Mouse (Mus musculus) hindbrain, embryonic 15.5 days (tissue): ENCODE measurements around the gene Oas1g. TPM values are rescaled to one million over a fixed set of nuclear protein-coding genes. Genes with fewer than 3 reads are reported as not detected.
"Not testable (repeated sequence)": the region's sequence is repeated elsewhere in the genome, so short reads cannot be mapped to it uniquely, and the experiment has no call there.

Source experiments
- ATAC-seq: fragments of 200-750 bp; cut with Nextera tagmentation; 2 replicates; pipeline ENCODE4 v1.8.0; 2017; ENCODE audit warnings: low read depth, moderate number of reproducible peaks, moderate TSS enrichment; ENCODE audit not compliant: low FRiP score
- H3K27ac ChIP-seq: fragments of 300-500 bp; sonication (generic); replicated peaks from 2 replicates; pipeline ENCODE4 v1.5.1; 2015; ENCODE audit warnings: mild to moderate bottlenecking, inconsistent platforms
- H3K27me3 ChIP-seq: fragments of 300-500 bp; sonication (generic); 2 replicates; pipeline ENCODE4 v1.6.1; 2015; ENCODE audit warnings: control low read depth, inconsistent platforms
- H3K36me3 ChIP-seq: fragments of 300-500 bp; sonication (generic); 2 replicates; pipeline ENCODE4 v1.6.1; 2015; ENCODE audit warnings: control low read depth, inconsistent platforms
- H3K4me1 ChIP-seq: fragments of 300-500 bp; sonication (generic); replicated peaks from 2 replicates; pipeline ENCODE4 v1.6.1; 2015; ENCODE audit warnings: control low read depth, inconsistent platforms
- H3K4me2 ChIP-seq: fragments of 300-500 bp; sonication (generic); 2 replicates; pipeline ENCODE4 v1.6.1; 2015; ENCODE audit warnings: moderate library complexity, mild to moderate bottlenecking, inconsistent platforms
- H3K4me3 ChIP-seq: fragments of 300-500 bp; sonication (generic); 2 replicates; pipeline ENCODE4 v1.5.1; 2015; ENCODE audit warnings: mild to moderate bottlenecking, inconsistent platforms
- H3K9ac ChIP-seq: fragments of 300-500 bp; sonication (generic); 2 replicates; pipeline ENCODE4 v1.6.1; 2015; ENCODE audit warnings: inconsistent platforms
- H3K9me3 ChIP-seq: fragments of 300-500 bp; sonication (generic); 2 replicates; pipeline ENCODE4 v1.6.1; 2016; ENCODE audit warnings: control low read depth, inconsistent platforms
- WGBS: fragments of 180-500 bp; shearing (Covaris S2); methylation state at CpG from one replicate; pipeline ENCODE4 v1.1.7; 2015; 5-methylcytosine and 5-hydroxymethylcytosine counted together
- polyA plus RNA-seq: library from polyadenylated mRNA; unstranded; fragments of >200 nt; fragmentation: Nextera tagmentation; extraction: Ambion mirVana; gene quantifications from 2 replicates; pipeline ENCODE4 v1.2.1, GENCODE M21; 2015

Oas1g gene
- polyA plus RNA-seq, 1 experiment from 2014 or later = 0.13 TPM

GRCm38 (mm10) chr5:120900666-120901065 is 13.3 kb upstream of the Oas1g start:
- Histone ChIP-seq H3K27me3 (no peaks in the 10 kb centered on the region), H3K4me3 (no peak overlapping the region), H3K9me3 (no peaks in the 10 kb centered on the region), H3K4me2 (no peak overlapping the region), H3K36me3 (no peaks in the 10 kb centered on the region), H3K27ac (no peak overlapping the region), H3K4me1 (no peaks in the 10 kb centered on the region), H3K9ac (no peak overlapping the region)
- WGBS = 60% methylated on average over 1 of the region's 1 CpGs
- no peak for ATAC-seq

- Histone ChIP-seq H3K36me3 (no peaks in the 10 kb centered on the region), H3K27me3 (no peaks in the 10 kb centered on the region), H3K4me2 (no peak overlapping the region), H3K4me1 (no peaks in the 10 kb centered on the region), H3K27ac (no peak overlapping the region), H3K9ac (no peak overlapping the region), H3K4me3 (no peak overlapping the region), H3K9me3 (no peaks in the 10 kb centered on the region)
- ATAC-seq = no peak
Measured at GRCm38 (mm10) chr5:120898726-120899125, 11.3 kb upstream of the Oas1g start.

GRCm38 (mm10) chr5:120898307-120898706 is 10.9 kb upstream of the Oas1g start:
- Histone ChIP-seq H3K4me3 (no peak overlapping the region), H3K27me3 (no peaks in the 10 kb centered on the region), H3K9ac (no peak overlapping the region), H3K9me3 (no peaks in the 10 kb centered on the region), H3K4me2 (no peak overlapping the region), H3K36me3 (no peaks in the 10 kb centered on the region), H3K4me1 (no peaks in the 10 kb centered on the region), H3K27ac (no peak overlapping the region)
- ATAC-seq = no peak
- 88% methylated on average over 6 of the region's 6 CpGs for WGBS

GRCm38 (mm10) chr5:120895231-120895900 is 8.0 kb upstream of the Oas1g start:
- Histone ChIP-seq H3K9ac (no peak overlapping the region), H3K4me2 (no peak overlapping the region), H3K4me3 (no peak overlapping the region), H3K36me3 (no peaks in the 10 kb centered on the region), H3K9me3 (no peaks in the 10 kb centered on the region), H3K4me1 (no peaks in the 10 kb centered on the region), H3K27me3 (no peaks in the 10 kb centered on the region), H3K27ac (no peak overlapping the region)
- no peak for ATAC-seq
- WGBS = 70% methylated on average over 11 of the region's 11 CpGs

- WGBS = 79% methylated on average over 2 of the region's 2 CpGs
- ATAC-seq, H3K9ac ChIP-seq, H3K27ac ChIP-seq, H3K4me2 ChIP-seq, H3K9me3 ChIP-seq, H3K4me1 ChIP-seq, H3K27me3 ChIP-seq, H3K36me3 ChIP-seq, H3K4me3 ChIP-seq: not testable (repeated sequence)
Measured at GRCm38 (mm10) chr5:120894692-120895091, 7.3 kb upstream of the Oas1g start.

- not testable (repeated sequence) for H3K4me2 ChIP-seq
Measured at GRCm38 (mm10) chr5:120893866-120894265, 6.5 kb upstream of the Oas1g start.

GRCm38 (mm10) chr5:120892243-120892660 is 4.8 kb upstream of the Oas1g start:
- WGBS = 84% methylated on average over 2 of the region's 2 CpGs
- no peaks in the 10 kb centered on the region for H3K27me3 ChIP-seq
- ATAC-seq = no peak

More at GRCm38 (mm10) chr5:120893866-120894265, 6.5 kb upstream of the Oas1g start:
- not testable (repeated sequence) for H3K4me1 ChIP-seq, H3K4me3 ChIP-seq, H3K27me3 ChIP-seq, ATAC-seq, H3K36me3 ChIP-seq, H3K9ac ChIP-seq, H3K27ac ChIP-seq, H3K9me3 ChIP-seq
- WGBS = 90% methylated on average over 4 of the region's 4 CpGs

GRCm38 (mm10) chr5:120891566-120892242 is 4.3 kb upstream of the Oas1g start:
- H3K9ac ChIP-seq, ATAC-seq, H3K9me3 ChIP-seq, H3K36me3 ChIP-seq, H3K4me2 ChIP-seq, H3K27me3 ChIP-seq, H3K4me3 ChIP-seq, H3K4me1 ChIP-seq, H3K27ac ChIP-seq: not testable (repeated sequence)
- WGBS = 78% methylated on average over 2 of the region's 2 CpGs

More at GRCm38 (mm10) chr5:120892243-120892660, 4.8 kb upstream of the Oas1g start:
- Histone ChIP-seq H3K4me1 (no peaks in the 10 kb centered on the region), H3K27ac (no peak overlapping the region), H3K4me3 (no peak overlapping the region), H3K4me2 (no peak overlapping the region), H3K9ac (no peak overlapping the region), H3K9me3 (no peaks in the 10 kb centered on the region), H3K36me3 (no peaks in the 10 kb centered on the region)

- Histone ChIP-seq H3K36me3 (no peaks in the 10 kb centered on the region), H3K4me3 (no peak overlapping the region), H3K9ac (no peak overlapping the region), H3K4me2 (no peak overlapping the region), H3K9me3 (no peaks in the 10 kb centered on the region), H3K4me1 (no peaks in the 10 kb centered on the region), H3K27me3 (no peaks in the 10 kb centered on the region), H3K27ac (no peak overlapping the region)
- WGBS = 53% methylated on average over 3 of the region's 3 CpGs
- no peak for ATAC-seq
Measured at GRCm38 (mm10) chr5:120890991-120891390, 3.6 kb upstream of the Oas1g start.

- 88% methylated on average over 2 of the region's 2 CpGs for WGBS
- H3K4me1 ChIP-seq = no peaks in the 10 kb centered on the region
- no peaks in the 10 kb centered on the region for H3K27me3 ChIP-seq
- no peaks in the 10 kb centered on the region for H3K36me3 ChIP-seq
- no peak overlapping the region for H3K4me2 ChIP-seq
- no peak overlapping the region for H3K4me3 ChIP-seq
- no peak overlapping the region for H3K27ac ChIP-seq
- no peaks in the 10 kb centered on the region for H3K9me3 ChIP-seq
- no peak for ATAC-seq
- H3K9ac ChIP-seq = no peak overlapping the region
Measured at GRCm38 (mm10) chr5:120890026-120890425, 2.6 kb upstream of the Oas1g start.

- not testable (repeated sequence) for H3K27ac ChIP-seq, H3K36me3 ChIP-seq, H3K9ac ChIP-seq, H3K27me3 ChIP-seq, H3K4me3 ChIP-seq, H3K9me3 ChIP-seq, ATAC-seq, H3K4me1 ChIP-seq, H3K4me2 ChIP-seq
- WGBS = 38% methylated on average over 4 of the region's 4 CpGs
Measured at GRCm38 (mm10) chr5:120888294-120888815, 942 bp upstream of the Oas1g start.

- Histone ChIP-seq H3K27me3 (no peaks in the 10 kb centered on the region), H3K9me3 (no peaks in the 10 kb centered on the region), H3K4me2 (no peak overlapping the region), H3K4me1 (no peaks in the 10 kb centered on the region), H3K4me3 (no peak overlapping the region), H3K9ac (no peak overlapping the region), H3K27ac (no peak overlapping the region), H3K36me3 (no peaks in the 10 kb centered on the region)
- ATAC-seq = no peak
- 53% methylated on average over 6 of the region's 6 CpGs for WGBS
Measured at GRCm38 (mm10) chr5:120887831-120888230, 418 bp upstream of the Oas1g start.
